Mouse (Mus musculus) thymus, adult 2 months (tissue): ENCODE data around the gene Chd3. TPM values are rescaled to one million over a fixed set of nuclear protein-coding genes. Genes with fewer than 3 reads are reported as not detected.
A peak's percentile ranks its signal among the peaks of the same experiment; 100 is the strongest.

ENCODE experiments used
- DNase-seq: peaks from one replicate; pipeline ENCODE4 v3.0.0; 2021
- H3K27ac ChIP-seq: fragments of 200-500 bp; 2 replicates; pipeline ENCODE4 v1.5.1; 2012; ENCODE audit warnings: low read length, control low read depth; ENCODE audit not compliant: control insufficient read depth, insufficient read depth
- H3K27me3 ChIP-seq: fragments of 200-500 bp; 2 replicates; pipeline ENCODE4 v1.6.1; 2012; ENCODE audit warnings: mild to moderate bottlenecking, low read length, moderate library complexity, mixed read lengths; ENCODE audit not compliant: control insufficient read depth, insufficient read depth
- H3K36me3 ChIP-seq: fragments of 200-500 bp; 2 replicates; pipeline ENCODE4 v1.6.1; 2012; ENCODE audit warnings: mild to moderate bottlenecking, low read length, moderate library complexity; ENCODE audit not compliant: control insufficient read depth, insufficient read depth
- H3K4me1 ChIP-seq: fragments of 200-500 bp; replicated peaks from 2 replicates; pipeline ENCODE4 v1.6.1; 2012; ENCODE audit warnings: low read length; ENCODE audit not compliant: control insufficient read depth, insufficient read depth
- H3K4me3 ChIP-seq: fragments of 200-500 bp; 2 replicates; pipeline ENCODE4 v1.5.1; 2012; ENCODE audit warnings: mild to moderate bottlenecking, low read length, control low read depth, moderate library complexity; ENCODE audit not compliant: control insufficient read depth, insufficient read depth
- CTCF ChIP-seq: fragments of 200-500 bp; IDR thresholded peaks from 2 replicates; pipeline ENCODE4 v1.5.1; 2012; ENCODE audit warnings: mild to moderate bottlenecking, control low read depth, low read length, moderate library complexity, borderline replicate concordance; ENCODE audit not compliant: control insufficient read depth, poor library complexity, insufficient read depth; ENCODE audit errors: extremely low read depth
- POLR2A ChIP-seq: fragments of 200-500 bp; IDR thresholded peaks from 2 replicates; pipeline ENCODE4 v1.6.1; 2012; ENCODE audit warnings: mild to moderate bottlenecking, low read length, control low read depth, moderate library complexity; ENCODE audit not compliant: control insufficient read depth, poor library complexity, insufficient read depth; ENCODE audit errors: extremely low read depth
- WGBS: fragments of 180-500 bp; shearing (Covaris S2); methylation state at CpG from one replicate; pipeline ENCODE4 v1.1.7; 2018; 5-methylcytosine and 5-hydroxymethylcytosine counted together
- polyA plus RNA-seq: library from polyadenylated mRNA; depleted of rRNA; stranded (reverse); fragments of >200 nt; gene quantifications from 2 replicates; pipeline ENCODE4 v1.2.3, GENCODE M21; 2012; rRNA removed

The Chd3 gene
- polyA plus RNA-seq, result 278 and 280 TPM in 2 replicates

- Histone ChIP-seq H3K27me3 (no peaks in the 10 kb centered on the region), H3K36me3 (no peaks in the 10 kb centered on the region), H3K4me3 (peak within 1 kb of the TSS; percentile 90), H3K27ac (peak within 1 kb of the TSS; percentile 89), H3K4me1 (peaks cover 44% of the 10 kb centered on the region)
- no peak for TF ChIP-seq CTCF
- no peak for TF ChIP-seq POLR2A
- under 1% methylated on average over 22 of the region's 34 CpGs for WGBS
- no peak for DNase-seq
These were observed at the start of gene Chd3 for GRCm38 (mm10) chr11:69369215-69369989. TSS of gene Chd3 (minus strand) at chr11:69369406.

DNA sequence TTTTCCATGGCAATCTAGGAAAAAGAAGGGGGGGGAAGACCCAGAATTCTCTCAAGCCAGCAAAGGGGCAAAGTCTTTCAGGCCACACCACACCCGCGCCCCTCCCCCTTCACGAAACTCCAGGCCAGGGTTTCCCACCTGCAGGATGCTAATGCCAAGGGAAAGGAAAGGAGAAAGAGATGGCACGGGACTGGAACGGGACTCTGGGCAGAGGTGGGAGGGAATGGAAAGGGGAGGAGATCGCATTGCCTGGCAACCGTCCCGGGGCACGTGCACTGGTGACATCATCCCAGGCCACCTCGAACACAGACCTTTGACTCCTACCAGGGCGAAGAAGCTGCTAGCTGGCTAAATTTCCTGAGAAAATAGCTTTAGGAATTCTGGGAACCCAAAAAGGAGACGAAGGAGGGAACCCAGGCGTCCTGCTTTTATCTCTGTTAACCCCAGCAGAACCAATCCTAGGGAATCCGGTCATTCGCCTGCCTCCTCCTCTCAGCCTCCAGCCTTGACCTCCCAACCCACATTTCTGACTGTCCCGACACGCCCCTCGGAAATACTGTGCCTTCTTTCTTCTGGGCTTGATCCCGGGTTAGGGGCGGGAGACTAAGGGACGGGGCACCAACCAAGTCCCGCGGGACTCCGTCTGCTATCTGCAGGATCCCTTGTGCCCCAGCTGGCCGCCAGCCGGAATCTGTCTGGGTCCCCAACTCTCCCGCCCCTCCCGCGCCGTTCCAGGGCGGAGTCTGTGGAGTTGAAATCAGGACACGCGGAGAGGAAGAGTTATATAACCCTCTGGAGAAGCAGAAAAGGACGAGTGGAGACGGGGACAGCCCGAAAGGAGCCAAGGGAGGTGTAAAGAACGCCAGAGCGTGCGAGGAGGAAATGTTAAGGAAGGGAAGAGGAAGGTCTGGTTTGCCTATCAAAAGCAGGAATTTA lies 48.5 kb upstream of the Chd3 start:
- no peak for TF ChIP-seq CTCF
- TF ChIP-seq POLR2A, result 0 out of 2 replicates have a peak, but pooled peaks have one; percentile 21
- Histone ChIP-seq H3K27me3 (no peaks in the 10 kb centered on the region), H3K27ac (peak overlapping the region; percentile 82), H3K36me3 (no peaks in the 10 kb centered on the region), H3K4me3 (peak overlapping the region; percentile 38), H3K4me1 (peaks cover 59% of the 10 kb centered on the region)
- 1% methylated on average over 39 of the region's 39 CpGs for WGBS
- peak; percentile 69 for DNase-seq

- H3K4me3 ChIP-seq, result no peak overlapping the region
- H3K36me3 ChIP-seq, result no peaks in the 10 kb centered on the region
- H3K4me1 ChIP-seq, result peaks cover 66% of the 10 kb centered on the region
- 34% methylated on average over 8 of the region's 8 CpGs for WGBS
- TF ChIP-seq CTCF, result no peak
- no peak for TF ChIP-seq POLR2A
- DNase-seq, result no peak
- no peaks in the 10 kb centered on the region for H3K27me3 ChIP-seq
- H3K27ac ChIP-seq, result peak overlapping the region; percentile 82
These were observed 47.8 kb upstream of the Chd3 start for GRCm38 (mm10) chr11:69416921-69417448.

GRCm38 (mm10) chr11:69416509-69416908 lies 47.3 kb upstream of the Chd3 start:
- TF ChIP-seq POLR2A, result no peak
- TF ChIP-seq CTCF, result no peak
- Histone ChIP-seq H3K27ac (peak overlapping the region; percentile 90; the same call in 1 of the 2 replicates), H3K4me1 (peaks cover 69% of the 10 kb centered on the region), H3K4me3 (no peak overlapping the region), H3K27me3 (no peaks in the 10 kb centered on the region), H3K36me3 (no peaks in the 10 kb centered on the region)
- DNase-seq, result no peak
- 3% methylated on average over 4 of the region's 4 CpGs for WGBS

DNA sequence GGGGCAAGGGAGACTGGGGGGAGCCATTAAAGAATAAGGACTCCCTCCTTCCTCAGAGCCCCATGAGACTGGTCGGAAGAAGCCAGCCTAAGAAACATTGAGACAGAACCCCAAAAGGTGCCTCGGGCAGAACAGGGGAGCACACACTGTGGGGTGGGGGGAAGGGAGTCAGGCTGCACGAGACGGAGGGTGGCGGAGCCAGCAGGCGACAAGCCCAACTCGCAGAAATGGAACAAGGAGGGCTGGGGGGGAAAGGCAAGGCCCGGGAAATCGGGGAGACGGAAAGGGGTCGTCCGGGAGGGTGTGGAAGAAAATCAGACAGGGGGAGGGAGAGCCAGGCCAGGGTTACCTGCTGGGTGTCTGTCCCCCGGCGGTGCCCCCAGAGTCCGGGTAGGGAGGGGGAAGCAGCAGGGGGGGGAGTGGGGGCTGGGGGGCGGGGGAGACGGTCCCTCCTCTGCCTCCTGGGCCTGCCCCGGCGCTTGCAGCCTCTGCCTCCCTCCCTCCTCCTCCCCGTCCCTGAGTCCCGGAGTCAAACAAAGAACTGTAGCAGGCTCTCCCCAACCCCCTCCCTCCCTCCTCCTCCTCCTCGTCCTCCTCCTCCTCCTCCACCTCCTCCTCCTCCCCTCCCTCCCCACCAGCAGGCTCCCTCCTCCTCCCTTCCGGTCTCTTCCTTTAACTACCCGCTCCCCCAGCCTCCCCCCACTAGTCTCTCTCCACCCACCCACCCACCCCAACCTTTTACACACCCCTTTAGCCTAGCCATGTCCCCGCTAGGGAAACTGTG lies 46.7 kb upstream of the Chd3 start:
- DNase-seq, result peak; percentile 69
- peak overlapping the region; percentile 89 for H3K4me3 ChIP-seq
- WGBS, result under 1% methylated on average over 20 of the region's 25 CpGs
- H3K4me1 ChIP-seq, result peaks cover 69% of the 10 kb centered on the region
- H3K36me3 ChIP-seq, result no peaks in the 10 kb centered on the region
- TF ChIP-seq POLR2A (no peak), CTCF (no peak)
- no peaks in the 10 kb centered on the region for H3K27me3 ChIP-seq
- peak overlapping the region; percentile 90 for H3K27ac ChIP-seq
